Mouse (Mus musculus) ovary, postnatal 36 days (tissue): ENCODE measurements around the gene Ddah2.

Experiments
- DNase-seq: peaks from one replicate; pipeline ENCODE4 v3.0.0; 2022; ENCODE audit warnings: low spot score, mixed read lengths

Gene Ddah2

GRCm38 (mm10) chr17:35050126-35050750 lies 8.6 kb upstream of the Ddah2 start:
- peak; percentile 78 for DNase-seq

- peak; percentile 57 for DNase-seq
Observed at GRCm38 (mm10) chr17:35051156-35052086, 7.4 kb upstream of the Ddah2 start.

GRCm38 (mm10) chr17:35052271-35052798 lies 6.5 kb upstream of the Ddah2 start:
- DNase-seq: no peak

- DNase-seq: no peak
Observed at GRCm38 (mm10) chr17:35055691-35056495, 2.9 kb upstream of the Ddah2 start.

- no peak for DNase-seq
Observed at GRCm38 (mm10) chr17:35057090-35057489, 1.7 kb upstream of the Ddah2 start.

- no peak for DNase-seq
Observed at GRCm38 (mm10) chr17:35058316-35058715, 519 bp upstream of the Ddah2 start.

GRCm38 (mm10) chr17:35060071-35060470 lies 1.2 kb downstream of the Ddah2 start:
- no peak for DNase-seq

- DNase-seq: no peak
Observed at GRCm38 (mm10) chr17:35060737-35061297, 2.0 kb downstream of the Ddah2 start.

GRCm38 (mm10) chr17:35061299-35061698 lies 2.5 kb downstream of the Ddah2 start:
- no peak for DNase-seq

GRCm38 (mm10) chr17:35063466-35063865 lies 4.6 kb downstream of the Ddah2 start:
- no peak for DNase-seq

- DNase-seq: no peak
Observed at GRCm38 (mm10) chr17:35064378-35064877, 5.6 kb downstream of the Ddah2 start.

GRCm38 (mm10) chr17:35064951-35065947 lies 6.4 kb downstream of the Ddah2 start, which contains the start of gene Ly6g6c:
Ly6g6c (plus strand) TSS chr17:35065388.
- peak; percentile 68 for DNase-seq

- DNase-seq: no peak
Observed at GRCm38 (mm10) chr17:35066084-35066483, 7.2 kb downstream of the Ddah2 start, which contains the start of gene Mpig6b. Mpig6b (minus strand) TSS chr17:35066184.

GRCm38 (mm10) chr17:35068213-35068914 lies 9.5 kb downstream of the Ddah2 start:
- DNase-seq: no peak

GRCm38 (mm10) chr17:35070556-35071229 lies 11.9 kb downstream of the Ddah2 start:
- DNase-seq: no peak

- no peak for DNase-seq
Observed at GRCm38 (mm10) chr17:35071454-35071853, 12.6 kb downstream of the Ddah2 start.

- no peak for DNase-seq
Observed at GRCm38 (mm10) chr17:35074097-35074496, 15.3 kb downstream of the Ddah2 start.

GRCm38 (mm10) chr17:35076507-35077176 lies 17.8 kb downstream of the Ddah2 start, which contains the start of gene Ly6g6e:
Ly6g6e (plus strand) TSS chr17:35076902.
- DNase-seq: no peak
